Mouse (Mus musculus): ENCODE data around the gene Fgfr2. TPM values are rescaled to one million over a fixed set of nuclear protein-coding genes. Genes with fewer than 3 reads are reported as not detected.

Gene Fgfr2
- polyA plus RNA-seq, 1 experiment from 2014 or later = 121 TPM

DNA sequence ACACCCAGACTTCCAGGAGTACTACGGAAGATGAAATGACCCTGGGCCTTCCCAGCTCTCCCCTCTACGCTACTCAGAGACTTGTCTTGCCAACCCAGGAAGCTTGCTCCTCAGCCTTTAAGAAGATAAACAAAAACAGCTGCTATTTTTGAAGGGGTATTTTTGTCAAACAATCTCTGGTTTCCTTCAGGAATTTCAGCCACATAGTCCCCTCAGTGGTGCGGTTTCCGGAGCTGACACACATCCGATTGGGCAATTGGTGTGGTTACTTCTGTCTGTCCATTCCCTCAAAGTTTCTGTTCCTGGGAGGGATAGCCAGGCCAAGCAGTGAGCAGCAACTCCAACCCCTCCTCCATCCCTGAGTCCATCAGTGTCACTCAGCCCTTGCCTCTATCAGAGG, 699.6 kb downstream of the Fgfr2 start:
- 67% methylated on average over 5 of the region's 5 CpGs for WGBS
- Histone ChIP-seq H3K4me2 (replicated peaks) (no peak overlapping the region), H3K36me3 (no peaks in the 10 kb centered on the region), H3K27ac (no peak overlapping the region), H3K9me3 (no peaks in the 10 kb centered on the region), H3K4me1 (no peaks in the 10 kb centered on the region), H3K4me3 (no peak overlapping the region), H3K9ac (no peak overlapping the region), H3K27me3 (no peaks in the 10 kb centered on the region)
- ATAC-seq (ENCODE audit: insufficient number of reproducible peaks, insufficient read depth, low FRiP score, low TSS enrichment) = no peak

GRCm38 (mm10) chr7:132419378-132420255, 703.5 kb downstream of the Fgfr2 start:
- no peak overlapping the region for H3K4me2 ChIP-seq (replicated peaks)
- H3K36me3 ChIP-seq = no peaks in the 10 kb centered on the region
- 86% methylated on average over 10 of the region's 10 CpGs for WGBS
- no peaks in the 10 kb centered on the region for H3K9me3 ChIP-seq
- ATAC-seq (ENCODE audit: insufficient number of reproducible peaks, insufficient read depth, low FRiP score, low TSS enrichment) = no peak
- no peak overlapping the region for H3K27ac ChIP-seq
- no peak overlapping the region for H3K9ac ChIP-seq
- peaks cover 3% of the 10 kb centered on the region; the same call in 1 of the 2 replicates for H3K4me1 ChIP-seq
- H3K4me3 ChIP-seq = no peak overlapping the region
- H3K27me3 ChIP-seq = no peaks in the 10 kb centered on the region

- peaks cover 3% of the 10 kb centered on the region; the same call in 1 of the 2 replicates for H3K4me1 ChIP-seq
- H3K4me3 ChIP-seq = no peak overlapping the region
- no peaks in the 10 kb centered on the region for H3K9me3 ChIP-seq
- no peak for ATAC-seq (ENCODE audit: insufficient number of reproducible peaks, insufficient read depth, low FRiP score, low TSS enrichment)
- no peaks in the 10 kb centered on the region for H3K36me3 ChIP-seq
- 65% methylated on average over 9 of the region's 9 CpGs for WGBS
- H3K27me3 ChIP-seq = no peaks in the 10 kb centered on the region
- H3K9ac ChIP-seq = no peak overlapping the region
- no peak overlapping the region for H3K4me2 ChIP-seq (replicated peaks)
- no peak overlapping the region for H3K27ac ChIP-seq
Measured at GRCm38 (mm10) chr7:132416866-132417265, 706.3 kb downstream of the Fgfr2 start.

- Histone ChIP-seq H3K4me3 (no peak overlapping the region), H3K27me3 (no peaks in the 10 kb centered on the region), H3K27ac (no peak overlapping the region), H3K4me2 (replicated peaks) (no peak overlapping the region), H3K4me1 (peaks cover 3% of the 10 kb centered on the region; the same call in 1 of the 2 replicates), H3K9me3 (no peaks in the 10 kb centered on the region), H3K36me3 (no peaks in the 10 kb centered on the region), H3K9ac (no peak overlapping the region)
- no peak for ATAC-seq (ENCODE audit: insufficient number of reproducible peaks, insufficient read depth, low FRiP score, low TSS enrichment)
Measured at GRCm38 (mm10) chr7:132415866-132416265, 707.3 kb downstream of the Fgfr2 start.

- no peak for ATAC-seq (ENCODE audit: insufficient number of reproducible peaks, insufficient read depth, low FRiP score, low TSS enrichment)
Measured at GRCm38 (mm10) chr7:132412520-132412919, 710.6 kb downstream of the Fgfr2 start.

DNA sequence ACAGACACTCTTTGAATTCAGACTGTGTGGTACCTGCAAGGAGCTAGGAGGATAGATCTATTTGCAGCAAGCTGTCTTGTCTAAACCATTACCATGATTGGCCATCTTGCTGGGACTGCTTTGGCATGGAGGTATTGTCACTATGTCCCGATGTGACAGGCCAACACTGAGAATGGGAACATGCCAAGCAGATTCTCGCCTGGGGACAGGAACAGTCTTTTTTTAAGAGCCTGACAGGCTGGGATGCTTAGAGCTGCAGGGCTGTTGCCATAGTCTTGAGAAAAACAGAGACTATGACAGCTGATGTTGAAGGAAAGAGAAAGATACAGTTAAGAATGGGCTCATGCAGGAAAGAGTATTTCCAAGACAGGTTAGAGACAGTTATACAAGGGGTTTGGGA, 711.4 kb downstream of the Fgfr2 start:
- WGBS = 83% methylated on average over 2 of the region's 2 CpGs
- no peak overlapping the region for H3K9ac ChIP-seq
- H3K27me3 ChIP-seq = no peaks in the 10 kb centered on the region
- H3K36me3 ChIP-seq = no peaks in the 10 kb centered on the region
- no peak overlapping the region for H3K4me3 ChIP-seq
- no peak overlapping the region for H3K4me2 ChIP-seq (replicated peaks)
- H3K27ac ChIP-seq = no peak overlapping the region
- peaks cover under 1% of the 10 kb centered on the region; the same call in 1 of the 2 replicates for H3K4me1 ChIP-seq
- no peak for ATAC-seq (ENCODE audit: insufficient number of reproducible peaks, insufficient read depth, low FRiP score, low TSS enrichment)
- H3K9me3 ChIP-seq = no peaks in the 10 kb centered on the region

More at GRCm38 (mm10) chr7:132412520-132412919, 710.6 kb downstream of the Fgfr2 start:
- Histone ChIP-seq H3K36me3 (no peaks in the 10 kb centered on the region), H3K9me3 (no peaks in the 10 kb centered on the region), H3K4me3 (no peak overlapping the region), H3K27ac (no peak overlapping the region), H3K27me3 (no peaks in the 10 kb centered on the region), H3K9ac (no peak overlapping the region), H3K4me1 (peaks cover 3% of the 10 kb centered on the region; the same call in 1 of the 2 replicates), H3K4me2 (replicated peaks) (no peak overlapping the region)
- 66% methylated on average over 2 of the region's 2 CpGs for WGBS

DNA sequence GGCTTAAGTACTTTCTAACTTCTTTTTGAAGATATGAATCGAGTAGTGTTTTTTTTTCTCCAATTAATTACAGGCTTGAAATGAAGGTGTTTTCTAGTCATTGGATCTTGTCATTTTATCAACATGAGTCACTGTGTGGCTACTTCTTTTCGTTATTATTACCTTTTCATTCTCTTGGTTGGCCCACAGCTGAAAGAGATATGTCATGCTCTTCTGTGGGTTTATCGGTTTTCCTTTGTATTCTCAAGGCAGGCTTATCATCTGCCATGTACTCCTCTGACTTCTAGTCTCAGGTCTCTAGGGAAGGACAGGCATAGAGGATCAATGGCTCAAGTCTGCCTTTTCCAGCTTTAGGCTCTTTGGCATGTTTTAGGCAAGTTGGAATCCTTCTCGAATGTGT, 712.2 kb downstream of the Fgfr2 start:
- H3K27ac ChIP-seq = no peak overlapping the region
- no peaks in the 10 kb centered on the region for H3K27me3 ChIP-seq
- peaks cover 1% of the 10 kb centered on the region; the same call in 1 of the 2 replicates for H3K4me1 ChIP-seq
- ATAC-seq (ENCODE audit: insufficient number of reproducible peaks, insufficient read depth, low FRiP score, low TSS enrichment) = no peak
- no peak overlapping the region for H3K4me3 ChIP-seq
- H3K36me3 ChIP-seq = no peaks in the 10 kb centered on the region
- no peak overlapping the region for H3K9ac ChIP-seq
- 88% methylated on average over 4 of the region's 4 CpGs for WGBS
- no peak overlapping the region for H3K4me2 ChIP-seq (replicated peaks)
- no peaks in the 10 kb centered on the region for H3K9me3 ChIP-seq

- Histone ChIP-seq H3K9ac (no peak overlapping the region), H3K4me3 (no peak overlapping the region), H3K27ac (no peak overlapping the region), H3K4me2 (replicated peaks) (no peak overlapping the region), H3K27me3 (no peaks in the 10 kb centered on the region), H3K4me1 (peaks cover 5% of the 10 kb centered on the region; the same call in 1 of the 2 replicates), H3K9me3 (no peaks in the 10 kb centered on the region), H3K36me3 (no peaks in the 10 kb centered on the region)
- no peak for ATAC-seq (ENCODE audit: insufficient number of reproducible peaks, insufficient read depth, low FRiP score, low TSS enrichment)
- 89% methylated on average over 3 of the region's 3 CpGs for WGBS
Measured at GRCm38 (mm10) chr7:132409890-132410289, 713.3 kb downstream of the Fgfr2 start.

GRCm38 (mm10) chr7:132402377-132403084, 720.6 kb downstream of the Fgfr2 start:
- WGBS = 80% methylated on average over 10 of the region's 10 CpGs
- no peak for ATAC-seq (ENCODE audit: insufficient number of reproducible peaks, insufficient read depth, low FRiP score, low TSS enrichment)
- Histone ChIP-seq H3K27me3 (no peaks in the 10 kb centered on the region), H3K9ac (no peak overlapping the region), H3K4me1 (peaks cover 22% of the 10 kb centered on the region), H3K4me3 (no peak overlapping the region), H3K36me3 (no peaks in the 10 kb centered on the region), H3K27ac (no peak overlapping the region), H3K9me3 (no peaks in the 10 kb centered on the region), H3K4me2 (replicated peaks) (no peak overlapping the region)

DNA sequence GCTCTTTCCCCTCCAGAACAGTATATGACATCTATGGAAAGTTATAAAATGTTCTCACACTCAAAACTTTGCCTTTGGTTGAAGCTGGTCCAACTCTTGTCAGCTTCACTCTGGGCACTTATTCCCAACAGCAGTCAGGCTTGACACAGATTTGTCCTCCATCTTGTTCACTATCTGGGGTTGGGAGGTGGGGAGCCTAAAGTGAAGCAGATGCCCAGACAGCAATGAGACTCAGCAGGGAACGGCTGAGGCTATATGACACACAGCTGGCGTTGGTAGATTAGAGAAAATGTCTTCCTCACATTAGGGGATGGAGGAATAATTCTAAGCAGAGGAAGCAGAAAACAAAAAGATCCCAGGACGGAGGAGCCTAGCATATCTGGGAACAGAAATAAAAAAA, 724.7 kb downstream of the Fgfr2 start:
- Histone ChIP-seq H3K9ac (no peak overlapping the region), H3K9me3 (no peaks in the 10 kb centered on the region), H3K27me3 (no peaks in the 10 kb centered on the region), H3K36me3 (no peaks in the 10 kb centered on the region), H3K4me3 (no peak overlapping the region), H3K27ac (no peak overlapping the region), H3K4me1 (peaks cover 8% of the 10 kb centered on the region; the same call in 1 of the 2 replicates), H3K4me2 (replicated peaks) (no peak overlapping the region)
- ATAC-seq (ENCODE audit: insufficient number of reproducible peaks, insufficient read depth, low FRiP score, low TSS enrichment) = no peak
- 74% methylated on average over 3 of the region's 3 CpGs for WGBS

GRCm38 (mm10) chr7:132396661-132397322, 726.4 kb downstream of the Fgfr2 start:
- peaks cover 2% of the 10 kb centered on the region; the same call in 1 of the 2 replicates for H3K4me1 ChIP-seq
- H3K9me3 ChIP-seq = no peaks in the 10 kb centered on the region
- no peaks in the 10 kb centered on the region for H3K27me3 ChIP-seq
- no peak overlapping the region for H3K4me3 ChIP-seq
- WGBS = 74% methylated on average over 7 of the region's 7 CpGs
- H3K9ac ChIP-seq = no peak overlapping the region
- H3K36me3 ChIP-seq = no peaks in the 10 kb centered on the region
- no peak for ATAC-seq (ENCODE audit: insufficient number of reproducible peaks, insufficient read depth, low FRiP score, low TSS enrichment)
- H3K27ac ChIP-seq = no peak overlapping the region
- no peak overlapping the region for H3K4me2 ChIP-seq (replicated peaks)

Data from embryonic facial prominence, embryonic 12.5 days (tissue).